Mouse (Mus musculus) heart, postnatal 0 days (tissue): ENCODE data around the gene Epha3.

Source experiments
- CTCF ChIP-seq: IDR thresholded peaks from 2 replicates; pipeline ENCODE4 v1.5.1; 2016; ENCODE audit warnings: antibody characterized with exemption, control low read depth, low read depth
- EP300 ChIP-seq: IDR thresholded peaks from 2 replicates; pipeline ENCODE4 v1.6.1; 2016; ENCODE audit warnings: antibody characterized with exemption, low read depth

GRCm38 (mm10) chr16:63780151-63780550 is 83.8 kb downstream of the Epha3 start:
- TF ChIP-seq CTCF (no peak), EP300 (no peak)
